ENCODE assay signal across 23 mouse cellular contexts in the genomic region with DNA sequence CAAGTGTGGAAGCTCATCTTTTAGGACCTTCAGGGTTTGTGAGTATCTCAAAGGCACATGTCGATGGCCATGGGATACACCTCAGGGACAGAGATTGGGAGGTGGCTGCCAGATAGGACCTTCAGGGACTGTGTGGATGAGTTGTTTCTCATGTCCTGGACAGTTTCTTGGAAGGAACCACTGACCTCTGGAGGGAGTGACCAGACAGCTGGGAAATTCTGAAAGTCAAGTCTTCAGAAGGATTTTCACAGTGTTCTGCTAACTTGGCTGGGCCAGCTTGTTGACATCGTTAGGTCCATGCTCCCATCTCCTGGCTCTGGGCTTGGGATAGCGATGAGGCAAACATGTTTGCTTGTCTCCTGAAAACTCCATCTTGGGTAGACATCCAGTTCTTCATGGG. TPM values are rescaled to one million over a fixed set of nuclear protein-coding genes. Genes with fewer than 3 reads are reported as not detected.
A peak's percentile ranks its signal among the peaks of the same experiment; 100 is the strongest.
DNase-seq lines count a peak whose midpoint lies in the region; ATAC-seq lines count a peak whose summit lies in the region.
"Had no signal": no experiment of that assay in that cellular context is flagged by ENCODE, and none has a peak within 500 bp of the region (broad histone marks: within the 10 kb centered on the region; RNA-seq: fewer than 3 reads in every experiment).

No protein-coding gene starts in this region.

- no peaks in the 10 kb centered on the region for H3K27me3 ChIP-seq in kidney, embryonic 14.5 days (ENCODE audit: control insufficient read depth, insufficient read depth, low read length)
- H3K27me3 ChIP-seq: embryonic facial prominence, embryonic 12.5 days; forebrain, embryonic 13.5 days; hindbrain, embryonic 12.5 days; limb, embryonic 15.5 days; midbrain, embryonic 15.5 days had no signal

- no peaks in the 10 kb centered on the region for H3K4me1 ChIP-seq in kidney, embryonic 14.5 days (ENCODE audit: control insufficient read depth, insufficient read depth, low read length)

- DNase-seq in heart, adult 18-20 months: peak; percentile 74 to 87
- DNase-seq in heart, postnatal 4 days: no peak
- DNase-seq in gastrocnemius, postnatal 14 days: peak; percentile 19
- peak; percentile 40 to 55 for DNase-seq in heart, postnatal 14 days
- DNase-seq in lung, postnatal 14 days: peak; percentile 48
- no peak for DNase-seq in cerebellum, postnatal 10 days
- no peak for DNase-seq in right cerebral cortex, postnatal 25 days
- DNase-seq: B cell, adult 2 months; cerebellum, adult 2 months; kidney, adult 18-20 months; kidney, postnatal 14 days; liver, postnatal 0 days had no signal

- no peak overlapping the region for H3K4me2 ChIP-seq in kidney, embryonic 14.5 days (replicated peaks; ENCODE audit: low read depth, low read length)
- H3K4me2 ChIP-seq: embryonic facial prominence, embryonic 12.5 days; forebrain, embryonic 13.5 days; hindbrain, embryonic 12.5 days; limb, embryonic 15.5 days; midbrain, embryonic 15.5 days had no signal

- H3K9ac ChIP-seq in kidney, embryonic 14.5 days (ENCODE audit: low read depth, low read length): no peak overlapping the region
- H3K9ac ChIP-seq: embryonic facial prominence, embryonic 12.5 days; forebrain, embryonic 13.5 days; hindbrain, embryonic 12.5 days; limb, embryonic 15.5 days; liver, postnatal 0 days; midbrain, embryonic 15.5 days had no signal

- no peaks in the 10 kb centered on the region for H3K9me3 ChIP-seq in kidney, embryonic 14.5 days (ENCODE audit: control insufficient read depth, low read length)
- H3K9me3 ChIP-seq: embryonic facial prominence, embryonic 12.5 days; forebrain, embryonic 13.5 days; hindbrain, embryonic 12.5 days; limb, embryonic 15.5 days; midbrain, embryonic 15.5 days had no signal

- intact Hi-C loops in gastrocnemius, postnatal 14 days (cut with DNase I; ENCODE audit: low total_unique reads): no loop called here
- intact Hi-C loops in heart, postnatal 14 days (cut with DNase I): no loop called here

- no peak for ATAC-seq in kidney, embryonic 14.5 days (ENCODE audit: low FRiP score, low TSS enrichment)
- ATAC-seq: forebrain, embryonic 13.5 days; liver, postnatal 0 days; midbrain, embryonic 15.5 days had no signal

- H3K27ac ChIP-seq in kidney, embryonic 14.5 days (ENCODE audit: low read depth, low read length): no peak overlapping the region
- H3K27ac ChIP-seq: embryonic facial prominence, embryonic 12.5 days; forebrain, embryonic 13.5 days; hindbrain, embryonic 12.5 days; layer of hippocampus, adult 2 months; limb, embryonic 15.5 days; midbrain, embryonic 15.5 days had no signal

- 97% methylated on average over 3 of the region's 3 CpGs for WGBS in kidney, embryonic 14.5 days

- H3K36me3 ChIP-seq in kidney, embryonic 14.5 days (ENCODE audit: control insufficient read depth, insufficient read depth, low read length): no peaks in the 10 kb centered on the region
- H3K36me3 ChIP-seq: embryonic facial prominence, embryonic 12.5 days; hindbrain, embryonic 12.5 days; limb, embryonic 15.5 days; midbrain, embryonic 15.5 days had no signal

- no peak overlapping the region for H3K4me3 ChIP-seq in kidney, embryonic 14.5 days (ENCODE audit: low read length)
- H3K4me3 ChIP-seq: embryonic facial prominence, embryonic 12.5 days; erythroblast, embryonic 14.5 days; forebrain, embryonic 13.5 days; hindbrain, embryonic 12.5 days; layer of hippocampus, adult 2 months; limb, embryonic 15.5 days; megakaryocyte, embryonic 14.5 days; midbrain, embryonic 15.5 days; myocyte had no signal

RNA-seq across cellular contexts. Expression of a gene that starts 4.1 kb away (rescaled TPM):
- total RNA-seq in heart, adult 18-20 months (2021): 1 to 10 TPM; 3.7 to 6.7 TPM
- 1 to 10 TPM; 4.0 to 4.6 TPM for total RNA-seq in heart, postnatal 4 days (2021)
- total RNA-seq in gastrocnemius, postnatal 14 days (2021): 1 to 10 TPM; 2.6 to 3.7 TPM
- 1 to 10 TPM; 3.7 to 4.9 TPM for total RNA-seq in heart, postnatal 14 days (2021)
- 10.5 and 17.7 TPM in 2 replicates for polyA plus RNA-seq in kidney, embryonic 14.5 days (2014; fragmentation: Nextera tagmentation; extraction: Ambion mirVana)

RNA-seq across cellular contexts. Expression of a gene that starts 24.2 kb away (rescaled TPM):
- total RNA-seq in heart, adult 18-20 months (2021): 10 to 100 TPM; 31.1 to 33.0 TPM
- not detected for total RNA-seq in heart, postnatal 4 days (2021)
- 1 to 10 TPM in 1 of 2 experiments, under 1 TPM in 1; 0.72 to 1.4 TPM for total RNA-seq in gastrocnemius, postnatal 14 days (2021)
- 1 to 10 TPM in 1 of 2 experiments, under 1 TPM in 1; 0.68 to 4.2 TPM for total RNA-seq in heart, postnatal 14 days (2021)
- 3.6 and 4.0 TPM in 2 replicates for polyA plus RNA-seq in kidney, embryonic 14.5 days (2014; fragmentation: Nextera tagmentation; extraction: Ambion mirVana)
- polyA plus RNA-seq: erythroblast, embryonic 14.5 days; forebrain, embryonic 13.5 days; hindbrain, embryonic 12.5 days; midbrain, embryonic 15.5 days; myocyte; neural tube, embryonic 14.5 days had no signal

Comparison
In these comparisons a context has a peak if more than half of its experiments do, and no peak if none do; other contexts are left out.
1. DNase-seq: peak in heart, adult 18-20 months (2 of 2), gastrocnemius, postnatal 14 days (single experiment), heart, postnatal 14 days (2 of 2) and lung, postnatal 14 days (single experiment); none in heart, postnatal 4 days (single experiment), cerebellum, postnatal 10 days (0 of 2) and right cerebral cortex, postnatal 25 days (single experiment).
2. RNA of a gene that starts 24.2 kb away (total RNA-seq): 31.1 to 33.0 TPM in heart, adult 18-20 months; 0.68 to 4.2 TPM in heart, postnatal 14 days, 0.72 to 1.4 TPM in gastrocnemius, postnatal 14 days and not detected in heart, postnatal 4 days; every median in the first group is over 4 times any median in the second.